Mouse (Mus musculus) heart, embryonic 13.5 days (tissue): ENCODE results near the gene Trim71. TPM values are rescaled to one million over a fixed set of nuclear protein-coding genes. Genes with fewer than 3 reads are reported as not detected.
A peak's percentile ranks its signal among the peaks of the same experiment; 100 is the strongest.

ENCODE experiments used
- ATAC-seq: fragments of 200-750 bp; cut with Nextera tagmentation; 2 replicates; pipeline ENCODE4 v1.8.0; 2017; ENCODE audit warnings: moderate TSS enrichment; ENCODE audit not compliant: insufficient number of reproducible peaks, low FRiP score, low TSS enrichment; ENCODE audit errors: extremely low read depth
- H3K27ac ChIP-seq: fragments of 300-500 bp; sonication (generic); replicated peaks from 2 replicates; pipeline ENCODE4 v1.5.1; 2015; ENCODE audit warnings: moderate library complexity, mild to moderate bottlenecking, inconsistent platforms
- H3K27me3 ChIP-seq: fragments of 300-500 bp; sonication (generic); replicated peaks from 2 replicates; pipeline ENCODE4 v1.6.1; 2015; ENCODE audit warnings: mild to moderate bottlenecking, inconsistent platforms
- H3K36me3 ChIP-seq: fragments of 300-500 bp; sonication (generic); 2 replicates; pipeline ENCODE4 v1.6.1; 2015; ENCODE audit warnings: mild to moderate bottlenecking, inconsistent platforms
- H3K4me1 ChIP-seq: fragments of 300-500 bp; sonication (generic); 2 replicates; pipeline ENCODE4 v1.6.1; 2015; ENCODE audit warnings: inconsistent platforms
- H3K4me2 ChIP-seq: fragments of 300-500 bp; sonication (generic); 2 replicates; pipeline ENCODE4 v1.6.1; 2015; ENCODE audit warnings: inconsistent platforms, mild to moderate bottlenecking, moderate library complexity
- H3K4me3 ChIP-seq: fragments of 300-500 bp; sonication (generic); 2 replicates; pipeline ENCODE4 v1.5.1; 2015; ENCODE audit warnings: moderate library complexity, mild to moderate bottlenecking, inconsistent platforms
- H3K9ac ChIP-seq: fragments of 300-500 bp; sonication (generic); 2 replicates; pipeline ENCODE4 v1.6.1; 2015; ENCODE audit warnings: inconsistent platforms, mild to moderate bottlenecking, moderate library complexity
- H3K9me3 ChIP-seq: fragments of 300-500 bp; sonication (generic); 2 replicates; pipeline ENCODE4 v1.6.1; 2016; ENCODE audit warnings: inconsistent platforms
- WGBS: fragments of 180-500 bp; shearing (Covaris S2); methylation state at CpG from one replicate; pipeline ENCODE4 v1.1.7; 2015; ENCODE audit warnings: mixed read lengths; 5-methylcytosine and 5-hydroxymethylcytosine counted together
- polyA plus RNA-seq: library from polyadenylated mRNA; unstranded; fragments of >200 nt; fragmentation: Nextera tagmentation; extraction: Ambion mirVana; gene quantifications from 2 replicates; pipeline ENCODE4 v1.2.1, GENCODE M21; 2015

The Trim71 gene
- polyA plus RNA-seq, 1 experiment from 2014 or later = 0.20 TPM

GRCm38 (mm10) chr9:114573528-114573927, 9.4 kb upstream of the Trim71 start:
- 53% methylated on average over 5 of the region's 5 CpGs for WGBS
- H3K27ac ChIP-seq = no peak overlapping the region
- no peaks in the 10 kb centered on the region for H3K36me3 ChIP-seq
- H3K4me1 ChIP-seq = 0 out of 2 replicates have a peak, but pooled peaks cover 4% of the 10 kb centered on the region
- no peak for ATAC-seq
- no peak overlapping the region for H3K9ac ChIP-seq
- H3K4me2 ChIP-seq = no peak overlapping the region
- no peak overlapping the region for H3K4me3 ChIP-seq
- H3K9me3 ChIP-seq = no peaks in the 10 kb centered on the region
- H3K27me3 ChIP-seq = peaks cover 54% of the 10 kb centered on the region

GRCm38 (mm10) chr9:114568682-114569474, 4.7 kb upstream of the Trim71 start:
- Histone ChIP-seq H3K9me3 (no peaks in the 10 kb centered on the region), H3K4me1 (peaks cover 9% of the 10 kb centered on the region; the same call in 1 of the 2 replicates), H3K27ac (no peak overlapping the region), H3K9ac (no peak overlapping the region), H3K36me3 (no peaks in the 10 kb centered on the region), H3K4me3 (no peak overlapping the region), H3K27me3 (peaks cover 48% of the 10 kb centered on the region), H3K4me2 (no peak overlapping the region)
- no peak for ATAC-seq
- 76% methylated on average over 5 of the region's 5 CpGs for WGBS

- peaks cover 68% of the 10 kb centered on the region for H3K27me3 ChIP-seq
- no peak overlapping the region for H3K27ac ChIP-seq
- no peaks in the 10 kb centered on the region for H3K9me3 ChIP-seq
- no peaks in the 10 kb centered on the region for H3K36me3 ChIP-seq
- no peak for ATAC-seq
- H3K4me3 ChIP-seq = peak overlapping the region; percentile 66
- H3K9ac ChIP-seq = peak overlapping the region; percentile 80
- H3K4me2 ChIP-seq = peak overlapping the region; percentile 92
- WGBS = 4% methylated on average over 10 of the region's 10 CpGs
- H3K4me1 ChIP-seq = peaks cover 34% of the 10 kb centered on the region
These were observed 498 bp upstream of the Trim71 start for GRCm38 (mm10) chr9:114564667-114565066.

- Histone ChIP-seq H3K9me3 (no peaks in the 10 kb centered on the region), H3K27ac (no peak overlapping the region), H3K4me3 (peak overlapping the region; percentile 66), H3K4me1 (peaks cover 34% of the 10 kb centered on the region), H3K36me3 (no peaks in the 10 kb centered on the region), H3K27me3 (peaks cover 81% of the 10 kb centered on the region), H3K4me2 (peak overlapping the region; percentile 92), H3K9ac (peak overlapping the region; percentile 80)
- under 1% methylated on average over 96 of the region's 122 CpGs for whole genome bisulfite sequencing
- ATAC-seq = no peak
These were observed 1.0 kb downstream of the Trim71 start for GRCm38 (mm10) chr9:114562919-114563751.

- no peak for ATAC-seq
- under 1% methylated on average over 101 of the region's 101 CpGs for WGBS
- Histone ChIP-seq H3K9me3 (no peaks in the 10 kb centered on the region), H3K27me3 (peaks cover 86% of the 10 kb centered on the region), H3K9ac (peak overlapping the region; percentile 80), H3K4me1 (peaks cover 34% of the 10 kb centered on the region), H3K4me2 (peak overlapping the region; percentile 92), H3K36me3 (no peaks in the 10 kb centered on the region), H3K4me3 (peak overlapping the region; percentile 66), H3K27ac (no peak overlapping the region)
These were observed 1.9 kb downstream of the Trim71 start for GRCm38 (mm10) chr9:114562031-114562918.

GRCm38 (mm10) chr9:114561671-114561971, 2.5 kb downstream of the Trim71 start:
- H3K9me3 ChIP-seq = no peaks in the 10 kb centered on the region
- no peaks in the 10 kb centered on the region for H3K36me3 ChIP-seq
- 3% methylated on average over 12 of the region's 12 CpGs for WGBS
- H3K27ac ChIP-seq = no peak overlapping the region
- H3K4me3 ChIP-seq = peak overlapping the region; percentile 66
- H3K4me2 ChIP-seq = peak overlapping the region; percentile 92
- H3K27me3 ChIP-seq = peaks cover 90% of the 10 kb centered on the region
- peaks cover 38% of the 10 kb centered on the region for H3K4me1 ChIP-seq
- H3K9ac ChIP-seq = peak overlapping the region; percentile 80
- ATAC-seq = no peak

- Histone ChIP-seq H3K4me1 (peaks cover 42% of the 10 kb centered on the region), H3K9me3 (no peaks in the 10 kb centered on the region), H3K27ac (no peak overlapping the region), H3K4me2 (peak overlapping the region; percentile 92), H3K27me3 (peaks cover 92% of the 10 kb centered on the region), H3K9ac (peak overlapping the region; percentile 80), H3K36me3 (no peaks in the 10 kb centered on the region), H3K4me3 (peak overlapping the region; percentile 66)
- 3% methylated on average over 36 of the region's 36 CpGs for WGBS
- no peak for ATAC-seq
These were observed 3.1 kb downstream of the Trim71 start for GRCm38 (mm10) chr9:114560771-114561670.

GRCm38 (mm10) chr9:114560141-114560540, 4.0 kb downstream of the Trim71 start:
- Histone ChIP-seq H3K27me3 (peaks cover 99% of the 10 kb centered on the region), H3K27ac (no peak overlapping the region), H3K9ac (no peak overlapping the region), H3K4me1 (peaks cover 42% of the 10 kb centered on the region), H3K9me3 (no peaks in the 10 kb centered on the region), H3K4me3 (peak overlapping the region; percentile 66; the same call in 1 of the 2 replicates), H3K36me3 (no peaks in the 10 kb centered on the region), H3K4me2 (peak overlapping the region; percentile 92)
- no peak for ATAC-seq
- WGBS = 35% methylated on average over 7 of the region's 7 CpGs

GRCm38 (mm10) chr9:114557086-114557485, 7.1 kb downstream of the Trim71 start:
- Histone ChIP-seq H3K27me3 (peaks cover 74% of the 10 kb centered on the region), H3K4me2 (no peak overlapping the region), H3K27ac (no peak overlapping the region), H3K36me3 (no peaks in the 10 kb centered on the region), H3K9me3 (no peaks in the 10 kb centered on the region), H3K4me1 (peaks cover 30% of the 10 kb centered on the region), H3K9ac (no peak overlapping the region), H3K4me3 (no peak overlapping the region)
- 28% methylated on average over 7 of the region's 7 CpGs for WGBS
- ATAC-seq = no peak

GRCm38 (mm10) chr9:114556276-114556855, 7.8 kb downstream of the Trim71 start:
- 0 out of 2 replicates have a peak overlapping the region, but pooled peaks have one; percentile 13 for H3K4me2 ChIP-seq
- H3K36me3 ChIP-seq = no peaks in the 10 kb centered on the region
- H3K4me3 ChIP-seq = no peak overlapping the region
- 39% methylated on average over 10 of the region's 10 CpGs for WGBS
- ATAC-seq = no peak
- H3K27me3 ChIP-seq = peaks cover 67% of the 10 kb centered on the region
- no peaks in the 10 kb centered on the region for H3K9me3 ChIP-seq
- peaks cover 28% of the 10 kb centered on the region for H3K4me1 ChIP-seq
- H3K9ac ChIP-seq = no peak overlapping the region
- no peak overlapping the region for H3K27ac ChIP-seq
